Mouse (Mus musculus) left cerebral cortex, postnatal 4 days (tissue): Measurements from ENCODE around the gene Fto. TPM values are rescaled to one million over a fixed set of nuclear protein-coding genes. Genes with fewer than 3 reads are reported as not detected.

Experiments
- DNase-seq: peaks from one replicate; pipeline ENCODE4 v3.0.0-alpha.2; 2022
- intact Hi-C: fragments of 180-260 bp; cut with DNase I; formaldehyde crosslinking; loops from one replicate; pipeline ENCODE4 v1.15.1; 2025
- total RNA-seq, 2 experiments: library from RNA; stranded (reverse); gene quantifications; 2 replicates each; pipeline ENCODE4 v1.2.3; 2021

Gene Fto
- total RNA-seq, 2 experiments from 2014 or later = 121 to 133 TPM

DNA sequence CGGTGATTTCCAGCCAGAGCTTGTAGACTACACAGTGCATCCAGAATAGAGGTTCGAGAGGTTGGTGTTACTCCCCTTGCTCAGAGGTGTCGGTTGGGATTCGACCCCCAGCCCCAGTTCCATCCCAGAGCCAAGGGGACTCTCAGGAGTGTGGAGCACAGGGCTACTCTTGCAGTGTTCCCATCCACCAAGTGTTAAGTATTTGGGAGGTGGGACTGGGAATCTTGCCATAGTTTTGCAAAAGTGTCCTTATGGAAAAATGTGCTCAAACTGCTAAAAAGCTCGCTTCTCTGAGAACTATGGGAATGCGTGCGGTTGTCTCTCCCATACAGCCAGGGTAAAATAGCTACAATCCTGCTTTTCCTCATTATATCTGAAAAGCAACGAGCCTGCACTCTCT lies 180.0 kb downstream of the Fto start:
- intact Hi-C loops = no loop called here

DNA sequence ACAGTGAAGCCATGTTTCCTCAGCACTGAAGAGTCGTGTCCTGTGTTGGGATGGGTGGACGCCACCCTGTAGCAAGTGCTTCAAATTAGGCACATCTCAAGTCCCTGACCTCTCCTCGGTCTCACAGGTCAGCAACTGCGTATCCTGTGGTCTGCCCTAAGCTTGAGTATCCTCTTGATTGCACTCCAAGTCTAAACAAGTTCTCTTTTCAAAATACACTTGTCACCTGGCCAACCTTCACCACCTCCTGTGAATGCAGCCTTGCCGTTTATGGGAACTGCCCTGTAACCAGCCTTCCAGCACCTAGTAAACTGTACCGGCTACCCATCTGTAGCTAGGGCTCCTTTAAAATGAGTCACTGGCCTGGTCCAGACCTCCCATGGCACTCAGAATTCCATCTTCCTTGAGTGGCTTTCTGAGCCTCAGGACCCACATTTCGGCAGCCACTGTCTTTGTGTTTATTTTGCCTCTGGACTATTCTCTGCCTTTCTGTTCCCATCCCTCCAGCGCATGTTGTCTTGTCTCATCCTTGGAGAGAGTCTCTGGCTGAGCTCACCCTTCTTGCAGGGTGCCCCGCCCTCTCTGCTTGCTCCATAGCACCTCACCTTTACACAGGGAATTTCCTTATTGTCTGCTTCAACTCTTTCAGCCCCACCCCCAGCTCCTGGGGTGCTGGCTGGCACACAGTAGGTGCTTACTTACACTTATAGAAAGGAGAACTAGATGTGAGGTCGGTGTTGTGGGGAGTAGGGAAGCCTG lies 181.4 kb downstream of the Fto start:
- intact Hi-C loops = no loop called here
- no peak for DNase-seq

More for the DNA sequence above, 180.0 kb downstream of the Fto start:
- no peak for DNase-seq

DNA sequence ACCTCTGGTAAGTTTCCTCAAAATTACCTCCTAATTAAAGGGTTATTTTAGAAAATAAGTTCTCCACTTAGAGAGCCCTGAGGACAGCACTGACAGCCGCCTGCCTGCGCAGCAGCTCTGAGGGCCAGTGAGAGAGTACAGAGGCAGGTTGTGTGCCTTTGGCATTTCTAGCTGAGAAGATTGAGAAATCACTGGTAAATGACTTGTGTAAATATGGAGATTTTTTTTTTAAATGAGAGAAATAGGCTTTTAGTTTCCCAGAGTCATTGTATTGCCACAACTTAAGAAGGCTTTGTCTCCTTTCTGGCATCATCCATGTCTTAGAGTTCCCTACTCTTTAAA lies 181.9 kb downstream of the Fto start:
- no peak for DNase-seq
- intact Hi-C loops = no loop called here

DNA sequence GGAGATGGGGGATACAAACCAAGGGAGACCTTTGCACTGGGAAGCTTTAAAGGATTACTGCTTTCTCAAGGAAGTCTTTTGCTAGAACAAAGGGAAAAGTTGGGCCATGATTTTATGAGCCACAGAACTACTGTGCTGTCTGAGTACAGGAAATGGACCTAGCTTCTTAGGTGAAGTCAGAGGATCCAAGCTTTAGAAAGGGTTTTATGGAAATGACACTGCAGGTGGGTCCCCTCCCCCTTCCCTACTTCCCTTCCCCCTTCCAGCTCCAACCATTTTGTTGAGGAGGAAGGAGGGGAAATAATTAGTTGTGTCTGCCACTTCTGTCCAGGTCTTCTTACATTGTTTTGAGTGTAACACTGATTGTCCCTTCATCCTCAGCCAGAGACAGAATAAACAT lies 182.7 kb downstream of the Fto start:
- intact Hi-C loops = no loop called here
- no peak for DNase-seq

DNA sequence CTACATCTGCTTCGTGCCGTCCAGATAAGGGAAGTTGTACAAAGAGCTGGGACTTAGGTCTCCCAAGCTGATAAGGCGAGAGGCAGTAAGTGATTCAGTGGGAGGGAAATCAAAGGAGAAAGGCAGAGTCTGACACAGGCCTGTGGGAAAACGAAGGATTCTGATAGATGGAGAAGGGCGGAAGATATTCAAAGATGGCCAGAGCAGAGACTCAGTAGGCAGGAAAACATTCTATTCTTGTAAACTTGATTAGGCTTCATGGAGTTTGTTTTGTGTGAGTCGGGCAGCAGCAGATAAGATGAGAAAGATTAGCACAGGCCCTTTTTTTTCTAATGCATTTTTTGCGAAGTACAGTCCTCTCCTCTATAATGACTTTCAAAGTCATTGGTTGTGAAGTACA lies 183.6 kb downstream of the Fto start:
- intact Hi-C loops = no loop called here
- no peak for DNase-seq

DNA sequence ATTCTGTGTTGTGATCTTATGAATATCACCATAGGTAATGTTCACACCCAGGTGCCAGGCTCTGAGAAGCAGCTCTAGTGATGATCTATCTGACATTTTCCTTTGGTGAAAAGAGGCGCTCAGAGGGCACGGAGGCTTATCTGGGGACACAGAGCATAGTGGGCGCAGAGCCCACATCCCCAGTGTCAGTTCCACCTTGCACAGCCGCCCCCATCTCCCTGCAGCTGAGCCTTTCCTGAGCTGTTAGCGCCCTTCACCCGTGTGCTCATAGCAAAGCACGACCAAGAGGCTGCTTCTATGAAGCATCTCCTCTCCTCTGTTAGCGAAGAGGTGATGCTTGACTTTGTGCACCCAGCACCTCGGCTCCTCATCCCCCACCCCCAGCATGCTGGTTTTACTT lies 185.3 kb downstream of the Fto start:
- intact Hi-C loops = no loop called here
- DNase-seq = no peak

DNA sequence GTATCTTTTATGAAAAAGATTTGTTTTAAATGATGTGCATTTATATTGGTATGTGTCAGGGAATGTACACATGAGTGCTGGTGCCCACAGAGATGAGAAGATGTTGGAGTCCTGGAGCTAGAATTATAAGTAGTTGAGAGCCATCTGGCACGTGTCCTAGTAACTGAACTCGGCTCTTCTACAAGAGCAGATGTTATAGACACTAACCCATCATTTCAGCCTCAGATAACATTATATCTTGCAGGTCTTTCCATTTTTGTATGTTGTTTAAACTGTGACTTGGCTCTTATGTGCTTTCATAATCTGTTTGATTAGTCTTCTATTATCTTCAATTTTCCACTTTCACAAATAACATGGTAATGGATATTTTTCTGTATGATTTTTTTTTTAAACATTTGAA lies 186.0 kb downstream of the Fto start:
- intact Hi-C loops = no loop called here
- no peak for DNase-seq

DNA sequence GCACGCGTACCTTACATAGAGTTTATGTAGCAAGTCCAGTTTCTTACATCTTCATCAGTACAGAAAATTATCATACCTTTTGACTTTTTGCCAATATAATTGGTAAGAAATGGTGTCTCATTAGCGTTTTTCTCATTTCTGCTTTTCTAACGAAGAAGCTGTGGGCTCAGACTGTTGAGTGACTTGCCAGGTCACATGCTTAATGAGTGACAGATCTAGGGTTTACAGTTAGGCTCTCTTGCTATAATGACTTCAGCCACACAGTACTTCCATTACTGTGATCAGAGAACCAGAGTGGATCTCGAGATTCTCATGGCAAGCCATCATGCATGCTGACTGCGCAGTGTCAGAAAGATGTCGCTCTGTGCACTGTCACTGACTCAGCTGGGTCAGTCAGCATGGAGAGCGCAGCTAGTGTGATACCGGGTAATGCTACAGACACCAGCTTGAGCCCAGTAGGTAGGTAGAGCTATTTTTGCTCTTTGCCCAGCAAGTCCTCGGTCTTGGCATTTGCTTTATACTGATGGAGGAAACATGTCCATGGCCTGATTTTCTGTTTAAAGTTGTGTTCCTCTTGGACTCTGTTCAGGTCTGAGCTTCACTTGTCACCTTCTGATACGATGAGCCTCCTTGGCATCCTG lies 188.8 kb downstream of the Fto start:
- no peak for DNase-seq
- intact Hi-C loops = no loop called here

DNA sequence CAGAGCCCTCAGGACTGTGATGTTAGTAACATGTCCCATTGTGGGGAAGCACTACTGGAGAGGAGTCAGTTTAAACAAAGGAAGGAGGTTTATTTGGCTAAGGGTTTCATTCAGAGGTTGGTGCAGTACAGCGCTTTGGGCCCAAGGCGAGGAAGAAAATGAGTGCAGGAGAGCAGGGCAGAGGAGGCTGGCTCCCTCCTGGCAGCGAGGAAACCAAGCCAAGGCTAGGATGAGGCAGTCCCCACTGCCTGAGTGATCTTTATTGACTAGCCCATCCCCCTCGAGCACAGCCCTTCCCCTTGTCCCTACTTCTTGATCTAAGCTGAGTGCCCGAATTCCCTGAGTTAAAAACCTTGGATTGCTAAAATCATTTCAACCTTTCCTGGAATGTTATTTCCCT lies 189.5 kb downstream of the Fto start:
- DNase-seq = peak; percentile 43
- intact Hi-C loops = no loop called here

DNA sequence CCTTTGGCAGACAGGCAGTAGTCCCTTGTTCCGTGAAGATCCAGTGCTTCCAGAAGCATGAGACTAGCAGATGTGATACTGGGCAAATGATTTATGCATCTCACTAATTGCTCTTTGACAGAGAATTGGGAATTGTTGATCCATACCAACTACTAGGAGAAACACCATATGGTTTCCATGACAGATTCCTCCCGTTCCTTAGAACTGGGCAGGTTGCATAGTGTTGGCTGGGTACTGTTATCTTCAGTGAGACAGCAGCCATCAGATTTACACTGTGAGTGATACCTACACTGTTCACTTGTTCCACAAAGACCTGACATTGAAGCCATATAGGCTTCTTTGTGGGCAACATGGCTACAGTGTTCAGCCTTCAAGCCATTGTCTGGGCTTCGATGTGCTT lies 191.0 kb downstream of the Fto start:
- intact Hi-C loops = no loop called here
- DNase-seq = no peak

DNA sequence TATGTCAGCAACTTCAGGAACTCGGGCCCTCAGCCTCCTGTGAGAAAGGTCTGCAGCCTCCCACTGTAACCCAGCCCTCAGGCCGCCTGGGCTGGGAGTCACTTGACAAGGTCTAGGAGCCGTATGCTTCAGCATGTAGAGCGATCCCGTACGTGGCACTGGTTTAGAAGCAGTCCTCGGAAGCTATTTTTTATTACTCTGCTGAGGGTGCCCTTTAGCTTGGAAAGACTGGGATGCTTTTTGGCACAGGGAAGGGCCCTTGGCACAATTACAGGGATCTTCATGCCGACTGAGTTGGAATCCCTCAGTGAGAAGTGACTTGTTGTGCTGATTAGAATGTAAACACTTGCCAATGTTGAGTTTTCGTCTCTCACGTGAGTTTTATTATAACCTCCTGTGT lies 191.6 kb downstream of the Fto start:
- DNase-seq = peak; percentile 71
- intact Hi-C loops = no loop called here

DNA sequence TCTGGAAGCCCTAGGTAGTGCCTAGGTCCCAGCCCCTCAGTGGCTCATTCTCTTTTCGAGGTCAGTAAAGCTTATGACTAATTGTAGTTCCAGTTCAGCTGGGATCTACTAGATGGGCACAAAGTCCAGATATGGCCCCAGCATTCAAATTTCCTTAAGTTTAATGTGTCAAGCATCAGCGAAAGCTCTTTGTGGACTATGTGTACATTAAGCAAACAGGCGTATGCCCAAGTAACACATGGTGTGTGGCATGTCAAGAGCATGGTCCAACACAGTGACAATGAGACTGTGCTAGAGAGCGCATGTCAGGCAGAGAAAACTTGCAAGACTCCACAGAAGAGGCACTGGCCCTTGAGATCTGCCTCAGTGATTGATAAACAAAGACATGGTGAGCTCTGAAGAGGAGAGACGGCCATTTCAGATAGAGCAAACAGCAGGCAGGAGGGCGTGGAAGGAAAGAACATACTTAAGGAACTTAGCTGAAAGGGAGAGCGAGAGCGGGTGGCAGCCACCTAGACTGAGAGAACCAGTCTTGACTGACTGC lies 192.2 kb downstream of the Fto start:
- no peak for DNase-seq
- intact Hi-C loops = no loop called here

DNA sequence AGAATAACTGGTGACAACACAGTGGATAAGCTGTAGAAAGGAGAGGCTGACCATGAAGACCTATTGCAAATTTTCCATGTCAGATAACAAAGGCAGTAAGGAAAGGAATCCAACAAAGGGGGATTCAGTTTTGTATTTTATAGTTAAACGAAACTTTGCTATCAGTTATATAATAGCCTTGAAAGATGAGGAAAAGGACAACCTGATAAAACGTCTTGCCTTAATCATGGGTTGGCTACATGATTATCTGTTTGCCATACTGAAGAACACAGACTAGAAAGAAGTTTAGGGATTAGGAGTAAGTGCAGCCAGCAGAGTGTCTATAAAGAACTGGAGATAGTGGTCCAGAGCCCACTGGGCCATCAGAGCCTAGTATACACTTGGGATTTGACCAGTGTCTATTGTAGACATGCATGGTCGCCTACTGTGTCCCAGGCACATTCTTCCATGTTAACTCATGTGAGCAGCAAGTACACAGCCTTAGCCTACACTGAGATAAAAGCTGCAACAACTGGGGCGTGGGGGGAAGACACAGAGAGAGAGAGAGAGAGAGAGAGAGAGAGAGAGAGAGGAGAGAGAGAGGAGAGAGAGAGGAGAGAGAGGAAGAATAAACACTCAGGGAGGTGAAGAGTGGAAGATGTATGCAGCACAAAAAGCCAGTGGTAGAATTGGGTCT lies 192.8 kb downstream of the Fto start:
- intact Hi-C loops = no loop called here

DNA sequence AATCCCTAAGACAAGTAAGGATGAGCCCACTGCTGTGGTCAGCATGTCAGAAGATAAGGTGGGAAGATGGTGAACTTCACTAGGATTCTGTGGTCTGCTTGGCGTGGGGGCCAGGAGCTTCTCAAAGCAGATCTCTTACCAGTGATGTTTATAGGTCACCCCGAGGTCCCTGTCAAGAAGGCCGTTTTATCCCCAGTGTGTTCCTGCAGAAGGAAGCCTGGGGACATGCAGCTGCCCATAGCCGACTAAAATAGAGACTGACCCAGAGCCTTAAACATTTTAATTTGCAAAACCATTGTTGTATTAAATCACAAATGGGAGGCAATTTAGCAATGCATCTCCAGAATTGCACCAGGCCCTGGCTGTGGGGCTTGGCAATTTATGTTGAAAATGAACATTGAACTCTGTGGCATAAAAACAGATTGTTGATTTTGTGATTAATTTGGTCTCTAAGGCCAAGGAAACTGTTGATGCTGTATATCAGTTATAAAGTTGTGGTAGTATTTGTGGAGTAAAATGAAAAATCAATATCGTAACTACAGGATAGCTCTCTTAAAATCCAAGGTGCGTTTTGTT lies 193.4 kb downstream of the Fto start:
- intact Hi-C loops = no loop called here
- DNase-seq = no peak

More for the DNA sequence above, 192.8 kb downstream of the Fto start:
- DNase-seq = no peak

DNA sequence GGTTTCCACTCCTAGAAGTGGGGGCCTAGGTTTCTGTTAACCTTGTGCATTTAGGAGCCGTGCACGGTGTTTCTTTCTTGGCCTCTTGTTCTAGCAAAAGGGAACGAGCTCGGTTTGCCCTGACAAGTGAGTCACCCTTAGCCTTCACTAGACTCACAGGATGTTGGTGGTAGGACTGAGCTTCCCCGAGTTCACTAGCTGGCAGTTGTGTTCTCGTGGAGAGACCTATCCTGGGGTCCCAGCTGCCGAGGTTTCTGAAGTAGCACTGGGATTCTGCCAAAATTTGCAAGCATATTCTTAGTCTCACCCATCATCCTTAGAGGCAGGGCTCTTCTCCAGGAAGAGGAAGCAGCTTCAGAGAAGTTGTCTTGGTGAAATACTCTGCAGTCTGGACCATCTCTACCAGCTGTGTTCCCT lies 194.4 kb downstream of the Fto start:
- DNase-seq = no peak

DNA sequence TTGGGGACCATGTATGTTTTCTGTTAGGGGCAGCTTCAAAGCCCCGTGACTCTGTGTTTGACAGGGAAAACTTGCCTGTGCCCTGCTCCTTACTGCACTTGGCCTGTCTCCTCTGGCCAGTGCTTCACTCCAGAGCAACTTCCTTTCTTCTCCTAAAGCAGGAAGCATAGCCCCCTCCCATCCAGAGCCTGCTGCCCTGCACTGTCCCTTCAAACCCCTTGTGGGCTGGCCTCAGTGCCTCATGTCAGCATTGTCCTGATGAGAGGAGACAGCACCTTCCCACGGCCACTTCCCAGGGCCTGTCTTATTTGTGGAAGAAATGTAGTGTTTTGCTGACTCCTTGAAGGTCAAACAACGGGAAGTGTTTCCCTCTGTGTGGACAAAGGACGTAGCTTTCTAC lies 195.0 kb downstream of the Fto start:
- no peak for DNase-seq
- intact Hi-C loops = no loop called here

More for the DNA sequence above, 194.4 kb downstream of the Fto start:
- intact Hi-C loops = no loop called here

DNA sequence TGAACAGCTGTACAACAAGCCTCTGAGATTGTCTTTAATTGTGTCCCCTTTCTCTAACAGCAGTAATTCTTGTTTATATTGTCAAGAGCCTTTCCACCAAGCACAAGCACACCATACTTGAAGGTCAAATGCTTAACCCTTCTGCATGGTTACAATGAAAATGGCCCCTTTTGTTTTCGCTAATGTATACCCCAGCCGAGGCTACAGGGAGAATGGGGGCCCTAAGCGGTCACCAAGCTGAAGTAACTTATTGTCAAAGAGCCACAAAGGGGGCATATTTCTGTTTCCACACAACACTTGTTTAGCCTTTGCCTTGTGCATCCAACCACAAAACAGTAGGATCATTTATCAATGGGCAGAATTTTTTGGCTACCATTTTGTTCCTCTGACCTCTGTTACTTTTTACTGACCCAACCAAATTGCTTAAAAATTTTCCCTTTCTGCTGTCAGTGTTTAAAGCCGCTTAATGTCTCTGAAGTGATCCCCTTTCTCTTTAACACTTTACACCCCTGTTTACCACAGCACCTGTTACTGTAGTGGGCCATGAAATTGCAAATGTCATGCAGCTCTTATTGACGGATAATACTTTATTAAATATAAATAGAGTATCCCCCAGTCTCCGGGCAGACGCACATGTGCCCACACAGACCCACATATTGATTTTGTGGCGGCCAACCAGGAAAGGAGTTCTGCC lies 196.0 kb downstream of the Fto start:
- intact Hi-C loops = no loop called here
- DNase-seq = no peak

DNA sequence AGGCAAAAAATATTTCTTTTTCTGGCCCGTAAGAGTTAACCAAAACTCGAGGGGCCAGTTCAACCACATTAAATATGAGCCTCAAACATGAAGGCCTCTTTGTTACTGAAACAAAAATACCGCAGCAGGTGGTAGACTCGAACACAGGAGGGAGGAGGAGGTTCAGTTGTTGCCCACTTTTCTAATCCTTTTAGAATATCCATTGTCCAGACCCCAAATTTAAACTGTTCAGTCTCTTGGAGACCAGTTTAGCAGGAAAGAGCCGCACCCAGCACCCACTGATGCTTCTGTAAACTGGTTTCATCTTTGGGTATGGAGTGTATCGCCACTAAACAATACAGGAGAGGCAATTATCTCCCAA lies 196.6 kb downstream of the Fto start:
- intact Hi-C loops = no loop called here
- DNase-seq = no peak

DNA sequence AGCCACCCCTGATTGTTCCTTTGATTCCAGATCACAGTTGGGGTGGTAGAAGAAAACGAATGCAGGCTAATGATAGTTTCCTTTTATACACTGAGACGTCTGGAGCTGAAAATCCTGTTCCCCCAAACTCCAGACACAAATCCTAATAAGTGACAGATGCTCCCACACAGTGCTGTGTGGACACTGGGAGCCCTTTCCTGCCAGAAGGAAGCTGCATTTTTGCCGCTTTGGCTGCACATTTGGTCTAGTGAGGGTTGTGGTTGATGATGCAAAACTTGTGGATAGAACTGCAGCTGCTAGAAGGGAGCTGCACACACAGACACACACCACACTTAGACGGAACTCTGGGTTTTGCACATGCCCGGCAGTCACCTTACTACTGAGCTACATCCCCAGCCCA lies 197.4 kb downstream of the Fto start:
- DNase-seq = no peak
- intact Hi-C loops = no loop called here

DNA sequence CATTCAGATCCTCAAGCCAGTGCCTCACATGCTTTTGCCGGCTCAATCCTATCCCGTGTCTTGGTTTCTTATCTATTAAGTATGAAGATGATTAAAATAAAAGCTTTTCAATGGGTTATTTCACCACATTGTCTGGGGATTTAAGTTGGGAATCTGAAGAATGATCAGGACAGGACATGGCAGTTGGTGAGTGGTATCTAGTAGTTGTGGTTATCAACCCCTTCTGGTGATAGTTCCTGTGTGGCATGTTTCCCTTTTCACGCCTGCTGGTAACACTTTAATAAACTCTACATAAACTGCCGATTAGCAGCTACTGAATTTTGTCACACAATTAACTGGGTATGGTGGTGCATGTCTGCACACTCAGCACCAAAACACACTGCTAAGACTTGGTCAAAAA lies 198.6 kb downstream of the Fto start:
- intact Hi-C loops = no loop called here
- DNase-seq = no peak
